Mouse (Mus musculus): ENCODE measurements at regions not wholly inside any gene's neighbourhood (a gene's known extent, or its start where the extent isn't known, plus 50 kb on each side); places are given as distances from the start of the nearest gene placed in this dataset.

DNA sequence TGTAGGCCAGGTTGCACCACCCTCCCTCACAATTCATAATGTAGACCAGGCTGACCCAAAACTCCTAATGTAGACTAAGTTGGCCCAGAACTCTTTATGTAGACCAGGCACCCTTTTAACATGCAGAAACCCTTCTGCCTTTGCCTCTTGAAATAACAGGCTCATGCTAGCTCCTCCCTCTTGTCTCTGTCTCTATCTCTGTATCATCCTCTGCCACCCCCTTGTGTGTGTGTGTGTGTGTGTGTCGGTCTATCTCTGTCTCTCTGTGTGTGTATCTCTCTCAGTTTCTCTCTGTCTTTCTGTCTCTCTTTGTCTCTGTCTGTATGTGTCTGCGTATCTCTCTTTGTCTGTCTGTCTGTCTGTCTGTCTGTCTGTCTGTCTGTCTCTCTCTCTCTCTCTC lies 51.5 kb upstream of the Otos start:
- Histone ChIP-seq H3K36me3 (replicated peaks; ENCODE audit: low read length) (no peaks in the 10 kb centered on the region), H3K4me3 (replicated peaks) (no peak overlapping the region), H3K4me1 (peaks cover 9% of the 10 kb centered on the region; the same call in 1 of the 2 replicates), H3K27me3 (replicated peaks) (peaks cover 57% of the 10 kb centered on the region), H3K9me3 (no peaks in the 10 kb centered on the region)
- TF ChIP-seq FLI1 (IDR thresholded peaks at IDR 0.05; ENCODE audit: low read length) (no peak), GATA1 (IDR thresholded peaks at IDR 0.05; ENCODE audit: borderline replicate concordance, low read length) (no peak)

DNA sequence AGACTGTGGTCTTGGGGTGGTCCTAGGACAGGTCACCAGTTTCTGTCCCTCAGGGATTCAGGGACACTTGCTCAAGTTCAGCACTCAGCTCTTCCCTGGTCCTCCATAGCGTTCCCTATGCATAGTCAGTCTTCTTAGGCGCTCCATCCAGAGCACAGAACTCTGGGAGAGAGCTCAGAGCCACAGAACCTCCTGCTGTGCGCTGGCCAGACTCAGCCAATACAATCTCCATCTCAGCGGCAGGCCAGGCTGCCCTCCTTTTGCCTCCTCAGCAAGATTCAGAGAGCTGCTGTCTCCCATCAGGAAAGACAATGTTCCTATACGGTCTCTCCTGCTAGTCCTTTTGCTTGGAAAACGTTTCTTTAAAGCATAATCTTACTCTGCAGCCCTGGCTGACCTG lies 51.1 kb upstream of the Otos start:
- no peaks in the 10 kb centered on the region for H3K36me3 ChIP-seq (replicated peaks; ENCODE audit: low read length)
- H3K4me1 ChIP-seq, result peaks cover 9% of the 10 kb centered on the region; the same call in 1 of the 2 replicates
- peaks cover 57% of the 10 kb centered on the region for H3K27me3 ChIP-seq (replicated peaks)
- H3K9me3 ChIP-seq, result no peaks in the 10 kb centered on the region
- TF ChIP-seq FLI1 (IDR thresholded peaks at IDR 0.05; ENCODE audit: low read length), result no peak
- TF ChIP-seq GATA1 (IDR thresholded peaks at IDR 0.05; ENCODE audit: borderline replicate concordance, low read length), result no peak
- H3K4me3 ChIP-seq (replicated peaks), result no peak overlapping the region

- Histone ChIP-seq H3K27me3 (replicated peaks) (peaks cover 52% of the 10 kb centered on the region), H3K36me3 (replicated peaks; ENCODE audit: low read length) (no peaks in the 10 kb centered on the region), H3K9me3 (no peaks in the 10 kb centered on the region), H3K4me3 (replicated peaks) (peak overlapping the region; percentile 29), H3K4me1 (peaks cover 9% of the 10 kb centered on the region; the same call in 1 of the 2 replicates)
- TF ChIP-seq FLI1 (IDR thresholded peaks at IDR 0.05; ENCODE audit: low read length) (no peak), GATA1 (IDR thresholded peaks at IDR 0.05; ENCODE audit: borderline replicate concordance, low read length) (no peak)
Measured at GRCm38 (mm10) chr1:92699048-92699447, 50.4 kb upstream of the Otos start.

DNA sequence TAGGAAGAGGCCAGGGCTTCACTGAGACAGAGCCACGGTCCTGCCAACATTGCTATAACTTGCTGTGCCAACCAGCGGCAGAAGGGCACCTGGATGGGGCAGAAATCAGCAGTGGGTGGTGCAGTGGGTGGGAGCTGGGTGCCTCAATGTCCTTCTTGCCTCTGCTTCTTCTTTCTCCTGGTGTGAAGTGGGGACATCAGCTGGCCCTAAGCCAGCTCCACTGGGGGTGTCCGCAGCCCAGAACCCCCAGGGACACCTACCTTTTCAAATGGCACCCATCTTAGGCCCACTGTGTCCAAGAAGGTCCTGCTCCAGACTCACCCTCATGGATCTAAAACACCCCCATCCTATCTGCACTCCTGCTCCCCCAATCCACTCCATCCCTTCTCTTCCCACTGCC lies 49.9 kb upstream of the Otos start:
- peaks cover 50% of the 10 kb centered on the region for H3K27me3 ChIP-seq (replicated peaks)
- H3K36me3 ChIP-seq (replicated peaks; ENCODE audit: low read length), result no peaks in the 10 kb centered on the region
- no peak overlapping the region for H3K4me3 ChIP-seq (replicated peaks)
- peaks cover 8% of the 10 kb centered on the region; the same call in 1 of the 2 replicates for H3K4me1 ChIP-seq
- TF ChIP-seq FLI1 (IDR thresholded peaks at IDR 0.05; ENCODE audit: low read length) (no peak), GATA1 (IDR thresholded peaks at IDR 0.05; ENCODE audit: borderline replicate concordance, low read length) (no peak)
- no peaks in the 10 kb centered on the region for H3K9me3 ChIP-seq
